Mouse (Mus musculus) thymus, adult 2 months (tissue): ENCODE results near the gene Tcp10c.
"Not testable (repeated sequence)": the region's sequence is repeated elsewhere in the genome, so short reads cannot be mapped to it uniquely, and the experiment has no call there.

Experiments used
- CTCF ChIP-seq: fragments of 200-500 bp; IDR thresholded peaks from 2 replicates; pipeline ENCODE4 v1.5.1; 2012; ENCODE audit warnings: mild to moderate bottlenecking, control low read depth, low read length, moderate library complexity, borderline replicate concordance; ENCODE audit not compliant: control insufficient read depth, poor library complexity, insufficient read depth; ENCODE audit errors: extremely low read depth
- POLR2A ChIP-seq: fragments of 200-500 bp; IDR thresholded peaks from 2 replicates; pipeline ENCODE4 v1.6.1; 2012; ENCODE audit warnings: mild to moderate bottlenecking, low read length, control low read depth, moderate library complexity; ENCODE audit not compliant: control insufficient read depth, poor library complexity, insufficient read depth; ENCODE audit errors: extremely low read depth

DNA sequence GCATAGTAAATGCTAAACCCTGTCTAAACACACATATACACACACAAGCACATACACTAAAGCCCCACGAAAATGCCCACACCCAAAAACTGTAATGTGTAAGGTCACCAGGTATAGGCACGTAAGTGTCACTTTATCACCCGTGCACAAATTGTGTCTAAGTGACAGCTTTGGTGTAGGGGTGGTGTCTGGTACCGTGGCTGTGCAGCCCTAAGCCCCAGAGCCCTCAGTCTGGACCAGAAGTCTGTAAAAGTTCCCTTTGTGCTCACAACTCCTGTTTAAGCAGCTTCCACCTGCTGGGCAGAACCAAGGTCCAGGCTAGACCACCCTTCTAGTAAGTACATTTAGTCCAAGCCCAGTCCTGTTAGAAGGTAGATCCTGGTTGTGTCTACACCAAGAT lies 24.4 kb upstream of the Tcp10c start:
- not testable (repeated sequence) for TF ChIP-seq CTCF, POLR2A
